Comparison of ENCODE assay signal across 8 mouse cellular contexts in the genomic region with DNA sequence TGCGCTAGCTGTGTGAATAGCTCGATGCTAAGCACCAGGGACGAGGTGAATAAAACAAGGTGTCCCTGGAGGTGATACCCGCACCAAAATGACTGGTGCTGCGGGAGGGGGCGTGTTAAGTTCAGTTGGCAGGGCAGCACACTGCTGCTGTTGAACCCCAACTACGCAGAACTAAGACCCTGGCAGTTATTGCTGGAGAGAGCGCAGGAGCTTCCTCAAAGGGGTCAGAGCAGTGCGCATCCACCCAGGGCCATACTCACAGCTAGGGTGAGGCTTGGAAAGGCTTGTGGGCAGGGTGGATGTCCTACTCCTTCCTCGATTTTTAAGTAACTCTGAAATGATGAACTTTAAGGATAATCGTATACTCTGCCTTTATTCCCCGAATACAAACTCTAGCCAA. TPM values are rescaled to one million over a fixed set of nuclear protein-coding genes. Genes with fewer than 3 reads are reported as not detected.
A peak's percentile ranks its signal among the peaks of the same experiment; 100 is the strongest.
DNase-seq lines count a peak whose midpoint lies in the region; ATAC-seq and TF ChIP-seq lines count a peak whose summit lies in the region.

No protein-coding gene starts in this region.

- peak overlapping the region; percentile 66 for H3K4me3 ChIP-seq in left cerebral cortex, adult 2 months
- H3K4me3 ChIP-seq in myocyte = peak overlapping the region; percentile 54

- H3K36me3 ChIP-seq in myocyte (ENCODE audit: control insufficient read depth, insufficient read depth) = peaks cover 14% of the 10 kb centered on the region

- no peak for DNase-seq in left cerebral cortex, adult 2 months (ENCODE audit: extremely low spot score in 1 of 2, low spot score in 2 of 2)
- DNase-seq in left cerebral cortex, postnatal 36 days (ENCODE audit: low spot score in 2 of 2) = no peak
- DNase-seq in thymus, postnatal 25 days = no peak
- DNase-seq in layer of hippocampus, postnatal 10 days (ENCODE audit: low spot score in 2 of 2) = no peak
- no peak for DNase-seq in right cerebral cortex, postnatal 25 days

- no peaks in the 10 kb centered on the region for H3K27me3 ChIP-seq in myocyte (ENCODE audit: control insufficient read depth, insufficient read depth, insufficient read length)

- H3K4me2 ChIP-seq in myocyte (ENCODE audit: low read depth) = peak overlapping the region; percentile 86

- H3K79me2 ChIP-seq in myocyte (ENCODE audit: control insufficient read depth, insufficient read depth) = peaks cover 28% of the 10 kb centered on the region

- no peak for TF ChIP-seq CTCF in left cerebral cortex, adult 2 months (IDR thresholded peaks at IDR 0.05)

- no peak for TF ChIP-seq POLR2A in myocyte (IDR thresholded peaks at IDR 0.05; ENCODE audit: insufficient read length, low read depth)

- peak overlapping the region; percentile 87 for H3K27ac ChIP-seq in left cerebral cortex, adult 2 months

- intact Hi-C loops in left cerebral cortex, adult 2 months (cut with DNase I) = no loop called here
- intact Hi-C loops in left cerebral cortex, postnatal 36 days (cut with DNase I) = no loop called here

- peak; percentile 59 for ATAC-seq in common myeloid progenitor, adult 5-6 weeks (replicated peaks; ENCODE audit: low read depth, poor library complexity, severe bottlenecking)
- ATAC-seq in inflammation-experienced regulatory T-cells, adult 6 months = peak; percentile 8

- H3ac ChIP-seq in myocyte (ENCODE audit: control insufficient read depth, insufficient read length) = peak overlapping the region; percentile 27

TF ChIP-seq in myocyte, 11 proteins besides CTCF, POLR2A, EP300 and RAD21:
- TF ChIP-seq MYOD1 (IDR thresholded peaks at IDR 0.05; ENCODE audit: control insufficient read depth in 1 of 3, insufficient read length in 2 of 3, low read depth in 2 of 3) (no peak), POLR2AphosphoS2 (IDR thresholded peaks at IDR 0.05; ENCODE audit: insufficient read length, low read depth) (no peak), TCF12 (IDR thresholded peaks at IDR 0.05; ENCODE audit: insufficient read depth, poor library complexity, severe bottlenecking) (no peak), MYOG (IDR thresholded peaks at IDR 0.05; ENCODE audit: control insufficient read depth in 1 of 3, insufficient read depth in 1 of 3, insufficient read length in 2 of 3, low read depth in 2 of 3) (no peak), SRF (IDR thresholded peaks at IDR 0.05; ENCODE audit: control insufficient read depth, insufficient read length, low read depth) (no peak), CEBPB (IDR thresholded peaks at IDR 0.05; ENCODE audit: insufficient read depth, poor library complexity, severe bottlenecking) (no peak), MAX (IDR thresholded peaks at IDR 0.05; ENCODE audit: low read depth) (no peak), REST (IDR thresholded peaks at IDR 0.05; ENCODE audit: insufficient read depth, insufficient read length) (no peak)
TF ChIP-seq in myocyte: peak in this region for 0.

RNA-seq across cellular contexts. Expression of gene Hs1bp3, which starts 0.5 kb away (rescaled TPM):
- total RNA-seq in left cerebral cortex, adult 2 months (2021) = 10 to 100 TPM; 11.8 to 12.7 TPM
- 10 to 100 TPM in 1 of 2 experiments, 1 to 10 TPM in 1; 8.7 to 14.1 TPM for total RNA-seq in left cerebral cortex, postnatal 36 days (2021)
- 1.4 and 6.9 TPM in 2 replicates for total RNA-seq in common myeloid progenitor, adult 5-6 weeks (2017)
- 1 to 10 TPM; 2.7 to 5.2 (median 5.1) TPM for polyA plus RNA-seq in inflammation-experienced regulatory T-cells, adult 6 months (2017; shearing (Covaris generic))
- polyA plus RNA-seq in myocyte (2012; fragmentation: generic; extraction: Trizol) = 24.6 TPM
- 10 to 100 TPM; 10.5 to 12.0 TPM for total RNA-seq in layer of hippocampus, postnatal 10 days (2021)

RNA-seq across cellular contexts. Expression of gene Gdf7, which starts 12.0 kb away (rescaled TPM):
- total RNA-seq in left cerebral cortex, adult 2 months (2021) = 1 to 10 TPM in 1 of 2 experiments, under 1 TPM in 1; 0.66 to 1.1 TPM
- total RNA-seq in left cerebral cortex, postnatal 36 days (2021) = under 1 TPM; 0.48 to 0.67 TPM
- not detected in 2 replicates for total RNA-seq in common myeloid progenitor, adult 5-6 weeks (2017)
- polyA plus RNA-seq in inflammation-experienced regulatory T-cells, adult 6 months (2017; shearing (Covaris generic)) = not detected
- 0.07 TPM for polyA plus RNA-seq in myocyte (2012; fragmentation: generic; extraction: Trizol)
- total RNA-seq in layer of hippocampus, postnatal 10 days (2021) = not detected
